Mouse (Mus musculus): ENCODE measurements at regions not wholly inside any gene's neighbourhood (a gene's known extent, or its start where the extent isn't known, plus 50 kb on each side); places are given as distances from the start of the nearest gene placed in this dataset.

- ATAC-seq (ENCODE audit: low FRiP score), result no peak
- H3K4me1 ChIP-seq (replicated peaks), result no peaks in the 10 kb centered on the region
- H3K4me2 ChIP-seq, result no peak overlapping the region
- no peaks in the 10 kb centered on the region for H3K27me3 ChIP-seq
- no peaks in the 10 kb centered on the region for H3K36me3 ChIP-seq
- no peak overlapping the region for H3K4me3 ChIP-seq
- H3K9me3 ChIP-seq, result no peaks in the 10 kb centered on the region
- no peak overlapping the region for H3K9ac ChIP-seq
- 81% methylated on average over 1 of the region's 1 CpGs for WGBS
- H3K27ac ChIP-seq, result no peak overlapping the region
Observed at GRCm38 (mm10) chr7:52317121-52317520, 301.6 kb upstream of the 1700015G11Rik start.

- Histone ChIP-seq H3K4me3 (no peak overlapping the region), H3K27me3 (no peaks in the 10 kb centered on the region), H3K9ac (no peak overlapping the region), H3K4me1 (replicated peaks) (no peaks in the 10 kb centered on the region), H3K9me3 (no peaks in the 10 kb centered on the region), H3K4me2 (no peak overlapping the region), H3K27ac (no peak overlapping the region), H3K36me3 (no peaks in the 10 kb centered on the region)
- 91% methylated on average over 4 of the region's 4 CpGs for WGBS
- ATAC-seq (ENCODE audit: low FRiP score), result no peak
Observed at GRCm38 (mm10) chr7:52278262-52278661, 262.7 kb upstream of the 1700015G11Rik start.

- WGBS, result 93% methylated on average over 1 of the region's 1 CpGs
- no peaks in the 10 kb centered on the region for H3K9me3 ChIP-seq
- H3K4me3 ChIP-seq, result no peak overlapping the region
- peak; percentile 13; the same call in 1 of the 2 replicates for ATAC-seq (ENCODE audit: low FRiP score)
- no peaks in the 10 kb centered on the region for H3K4me1 ChIP-seq (replicated peaks)
- H3K27me3 ChIP-seq, result no peaks in the 10 kb centered on the region
- H3K36me3 ChIP-seq, result no peaks in the 10 kb centered on the region
- no peak overlapping the region for H3K4me2 ChIP-seq
- H3K27ac ChIP-seq, result no peak overlapping the region
- H3K9ac ChIP-seq, result no peak overlapping the region
Observed at GRCm38 (mm10) chr7:52256386-52256920, 240.9 kb upstream of the 1700015G11Rik start.

GRCm38 (mm10) chr7:52252499-52253233 is 237.1 kb upstream of the 1700015G11Rik start:
- H3K27me3 ChIP-seq, result no peaks in the 10 kb centered on the region
- H3K27ac ChIP-seq, result no peak overlapping the region
- no peaks in the 10 kb centered on the region for H3K9me3 ChIP-seq
- H3K9ac ChIP-seq, result no peak overlapping the region
- no peaks in the 10 kb centered on the region for H3K36me3 ChIP-seq
- H3K4me1 ChIP-seq (replicated peaks), result no peaks in the 10 kb centered on the region
- no peak overlapping the region for H3K4me3 ChIP-seq
- ATAC-seq (ENCODE audit: low FRiP score), result no peak
- no peak overlapping the region for H3K4me2 ChIP-seq

Data from hindbrain, embryonic 13.5 days (tissue).